Mouse (Mus musculus) neural tube, embryonic 14.5 days (tissue): Measurements from ENCODE around the gene Cd200r3. TPM values are rescaled to one million over a fixed set of nuclear protein-coding genes. Genes with fewer than 3 reads are reported as not detected.

Experiments used
- ATAC-seq: fragments of 200-750 bp; cut with Nextera tagmentation; 2 replicates; pipeline ENCODE4 v1.8.0; 2017; ENCODE audit warnings: low read depth, mild to moderate bottlenecking, moderate TSS enrichment, moderate library complexity
- H3K27ac ChIP-seq: fragments of 300-500 bp; sonication (generic); 2 replicates; pipeline ENCODE4 v1.5.1; 2014; ENCODE audit warnings: low read depth, mild to moderate bottlenecking, control low read depth, low read length, moderate library complexity, mixed read lengths
- H3K27me3 ChIP-seq: fragments of 300-500 bp; sonication (generic); 2 replicates; pipeline ENCODE4 v1.6.1; 2014; ENCODE audit warnings: low read length; ENCODE audit not compliant: control insufficient read depth, insufficient read depth
- H3K36me3 ChIP-seq: fragments of 300-500 bp; sonication (generic); 2 replicates; pipeline ENCODE4 v1.6.1; 2014; ENCODE audit warnings: low read length, mixed read lengths; ENCODE audit not compliant: control insufficient read depth, insufficient read depth
- H3K4me1 ChIP-seq: fragments of 300-500 bp; sonication (generic); 2 replicates; pipeline ENCODE4 v1.6.1; 2014; ENCODE audit warnings: low read length; ENCODE audit not compliant: control insufficient read depth, insufficient read depth
- H3K4me2 ChIP-seq: fragments of 300-500 bp; sonication (generic); 2 replicates; pipeline ENCODE4 v1.6.1; 2014; ENCODE audit warnings: mild to moderate bottlenecking, low read depth, low read length, control low read depth
- H3K4me3 ChIP-seq: fragments of 300-500 bp; sonication (generic); 2 replicates; pipeline ENCODE4 v1.5.1; 2014; ENCODE audit warnings: low read depth, low read length, control low read depth, mixed read lengths
- H3K9ac ChIP-seq: fragments of 300-500 bp; sonication (generic); replicated peaks from 2 replicates; pipeline ENCODE4 v1.6.1; 2014; ENCODE audit warnings: low read depth, mild to moderate bottlenecking, control low read depth, low read length, mixed read lengths
- H3K9me3 ChIP-seq: fragments of 300-500 bp; sonication (generic); 2 replicates; pipeline ENCODE4 v1.6.1; 2016; ENCODE audit warnings: low read length; ENCODE audit not compliant: control insufficient read depth
- WGBS: fragments of 180-500 bp; shearing (Covaris S2); extraction: QIAGEN DNeasy Blood & Tissue Kit; methylation state at CpG from one replicate; pipeline ENCODE4 v1.1.7; 2014; 5-methylcytosine and 5-hydroxymethylcytosine counted together
- polyA plus RNA-seq: library from polyadenylated mRNA; unstranded; fragments of >200 nt; fragmentation: Nextera tagmentation; extraction: Ambion mirVana; gene quantifications from 2 replicates; pipeline ENCODE4 v1.2.1, GENCODE M21; 2014

The Cd200r3 gene
- polyA plus RNA-seq, 1 experiment from 2014 or later: not detected

DNA sequence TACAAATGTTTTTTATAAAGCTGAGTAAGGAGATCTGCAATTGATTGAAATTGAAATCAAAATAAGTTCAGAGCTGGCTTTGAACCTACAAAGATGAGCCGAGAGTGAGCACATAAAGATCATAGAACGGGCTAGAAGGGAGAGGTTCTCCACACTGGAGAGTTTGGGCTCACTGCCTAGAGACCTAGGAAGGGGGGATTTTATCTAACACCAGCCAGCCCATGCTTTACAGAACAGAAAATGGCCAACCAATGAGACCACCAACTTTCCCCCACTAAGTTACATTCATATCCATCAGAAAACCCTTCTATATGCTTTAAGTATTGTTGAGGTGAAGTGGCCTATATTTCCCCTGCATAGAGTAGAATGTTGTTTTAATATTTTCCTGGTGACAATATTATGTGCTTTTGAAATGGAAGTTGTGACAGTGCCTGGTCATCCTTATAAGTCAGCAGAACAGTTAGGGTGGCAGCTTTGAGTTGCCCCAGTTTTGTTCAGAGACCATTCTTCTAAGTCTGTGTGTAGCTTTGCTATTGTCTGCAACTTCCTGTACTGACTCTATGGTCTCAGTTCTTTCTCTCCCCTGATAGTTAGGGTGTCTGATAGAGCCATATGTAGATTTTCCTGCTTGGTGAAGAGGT is 77.3 kb downstream of the Cd200r3 start:
- H3K27ac ChIP-seq: no peak overlapping the region
- no peak for ATAC-seq
- WGBS: 88% methylated on average over 2 of the region's 2 CpGs

DNA sequence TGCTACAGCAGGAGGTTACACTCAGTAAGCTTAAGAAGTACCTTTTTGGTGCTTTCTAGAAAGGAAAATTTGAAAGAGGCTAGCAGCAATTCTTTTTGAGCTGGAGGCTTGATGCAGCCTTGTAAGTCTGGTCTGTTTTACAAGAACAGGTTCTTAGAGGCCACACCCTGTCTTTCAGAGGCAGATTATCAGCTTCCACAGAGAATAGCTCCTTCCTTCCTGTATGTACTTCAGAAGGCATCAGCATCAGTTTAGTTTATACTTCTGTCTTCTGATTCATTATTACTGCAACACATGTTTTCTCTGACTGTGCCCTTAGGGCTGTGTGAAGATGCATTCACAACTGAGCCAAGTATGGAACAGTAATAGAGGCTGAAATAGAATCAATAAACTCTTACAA is 78.0 kb downstream of the Cd200r3 start:
- Histone ChIP-seq H3K36me3 (no peaks in the 10 kb centered on the region), H3K27ac (no peak overlapping the region), H3K27me3 (no peaks in the 10 kb centered on the region), H3K4me1 (no peaks in the 10 kb centered on the region), H3K9me3 (no peaks in the 10 kb centered on the region), H3K4me3 (no peak overlapping the region), H3K4me2 (no peak overlapping the region), H3K9ac (no peak overlapping the region)
- ATAC-seq: no peak

More for the DNA sequence above, 77.3 kb downstream of the Cd200r3 start:
- Histone ChIP-seq H3K4me2 (no peak overlapping the region), H3K36me3 (no peaks in the 10 kb centered on the region), H3K9ac (no peak overlapping the region), H3K4me1 (no peaks in the 10 kb centered on the region), H3K4me3 (no peak overlapping the region), H3K27me3 (no peaks in the 10 kb centered on the region), H3K9me3 (no peaks in the 10 kb centered on the region)

DNA sequence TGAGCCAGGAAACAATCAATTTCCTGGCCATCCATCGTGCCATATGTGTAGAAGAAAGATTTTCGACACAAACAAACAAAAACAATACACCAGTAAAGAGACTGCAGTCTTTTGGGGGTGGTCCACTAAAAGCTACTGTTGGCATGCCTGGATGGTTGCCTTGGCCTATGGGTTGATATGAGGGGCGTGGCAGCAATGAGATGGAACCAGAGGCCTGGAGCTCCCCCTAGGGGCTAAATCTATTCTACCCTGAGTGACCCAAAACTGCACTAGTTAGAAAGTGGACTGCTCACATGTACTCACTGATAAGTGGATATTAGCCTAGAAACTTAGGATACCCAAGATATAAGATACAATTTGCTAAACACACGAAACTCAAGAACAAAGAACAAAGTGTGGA is 80.4 kb downstream of the Cd200r3 start:
- Histone ChIP-seq H3K27ac (no peak overlapping the region), H3K27me3 (no peaks in the 10 kb centered on the region), H3K9ac (no peak overlapping the region), H3K4me2 (no peak overlapping the region), H3K4me3 (no peak overlapping the region), H3K36me3 (no peaks in the 10 kb centered on the region), H3K4me1 (no peaks in the 10 kb centered on the region), H3K9me3 (no peaks in the 10 kb centered on the region)
- 66% methylated on average over 4 of the region's 4 CpGs for WGBS
- ATAC-seq: no peak

GRCm38 (mm10) chr16:45025321-45025720 is 81.8 kb downstream of the Cd200r3 start:
- Histone ChIP-seq H3K9ac (no peak overlapping the region), H3K4me1 (no peaks in the 10 kb centered on the region), H3K9me3 (no peaks in the 10 kb centered on the region), H3K36me3 (no peaks in the 10 kb centered on the region), H3K4me2 (no peak overlapping the region), H3K27me3 (no peaks in the 10 kb centered on the region), H3K4me3 (no peak overlapping the region), H3K27ac (no peak overlapping the region)
- 79% methylated on average over 6 of the region's 6 CpGs for WGBS
- no peak for ATAC-seq

- no peak overlapping the region for H3K9ac ChIP-seq
- ATAC-seq: no peak
- H3K9me3 ChIP-seq: no peaks in the 10 kb centered on the region
- 92% methylated on average over 5 of the region's 5 CpGs for WGBS
- H3K36me3 ChIP-seq: no peaks in the 10 kb centered on the region
- H3K4me1 ChIP-seq: no peaks in the 10 kb centered on the region
- H3K27me3 ChIP-seq: no peaks in the 10 kb centered on the region
- no peak overlapping the region for H3K27ac ChIP-seq
- H3K4me2 ChIP-seq: no peak overlapping the region
- no peak overlapping the region for H3K4me3 ChIP-seq
These were observed 85.6 kb downstream of the Cd200r3 start for GRCm38 (mm10) chr16:45029080-45029479.

DNA sequence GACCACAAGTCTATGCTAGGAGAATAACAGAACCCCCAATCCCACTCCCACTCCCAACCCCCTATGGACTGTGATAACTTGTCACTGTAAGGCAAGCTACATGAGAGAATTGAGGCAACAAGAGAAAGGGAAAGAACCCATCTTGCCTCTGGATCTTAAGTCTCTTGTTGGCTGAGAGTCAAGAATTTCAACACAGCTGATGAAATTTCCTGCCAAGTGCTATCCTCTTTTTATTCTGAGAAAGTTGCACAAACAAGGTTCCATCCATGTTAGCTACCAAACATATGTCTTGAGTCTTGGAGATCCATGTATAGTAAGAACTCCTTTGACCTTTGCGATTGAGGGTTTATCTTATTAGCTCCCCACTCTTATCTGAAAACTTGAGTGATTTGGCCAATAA is 86.0 kb downstream of the Cd200r3 start:
- WGBS: 91% methylated on average over 1 of the region's 1 CpGs

DNA sequence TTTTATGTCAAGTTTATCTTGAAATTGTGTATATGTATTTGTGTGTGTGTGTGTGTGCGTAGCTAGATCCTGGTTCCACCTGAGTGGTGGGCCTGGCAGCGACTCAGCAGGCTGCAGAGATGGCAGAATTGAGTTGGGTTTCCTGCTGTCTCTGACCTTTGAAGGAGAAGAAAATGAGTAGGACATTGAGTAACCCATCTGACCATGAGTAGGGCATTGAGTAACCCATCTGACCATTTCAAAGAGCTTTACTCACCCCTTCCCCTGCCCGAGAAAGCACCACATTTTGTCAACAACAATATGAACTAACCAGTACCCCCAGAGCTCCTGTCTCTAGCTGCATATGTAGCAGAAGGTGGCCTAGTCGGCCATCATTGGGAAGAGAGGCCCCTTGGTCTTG is 86.6 kb downstream of the Cd200r3 start:
- Histone ChIP-seq H3K4me3 (no peak overlapping the region), H3K36me3 (no peaks in the 10 kb centered on the region), H3K4me1 (no peaks in the 10 kb centered on the region), H3K27me3 (no peaks in the 10 kb centered on the region), H3K27ac (no peak overlapping the region), H3K9ac (no peak overlapping the region), H3K4me2 (no peak overlapping the region), H3K9me3 (no peaks in the 10 kb centered on the region)
- ATAC-seq: no peak
- 96% methylated on average over 4 of the region's 4 CpGs for whole genome bisulfite sequencing

More for the DNA sequence above, 86.0 kb downstream of the Cd200r3 start:
- no peaks in the 10 kb centered on the region for H3K27me3 ChIP-seq
- H3K4me2 ChIP-seq: no peak overlapping the region
- H3K9ac ChIP-seq: no peak overlapping the region
- no peaks in the 10 kb centered on the region for H3K4me1 ChIP-seq
- no peak for ATAC-seq
- no peaks in the 10 kb centered on the region for H3K9me3 ChIP-seq
- no peak overlapping the region for H3K4me3 ChIP-seq
- H3K27ac ChIP-seq: no peak overlapping the region
- no peaks in the 10 kb centered on the region for H3K36me3 ChIP-seq

- WGBS: 63% methylated on average over 2 of the region's 2 CpGs
- H3K36me3 ChIP-seq: no peaks in the 10 kb centered on the region
- H3K27ac ChIP-seq: no peak overlapping the region
- H3K27me3 ChIP-seq: no peaks in the 10 kb centered on the region
- no peak overlapping the region for H3K4me3 ChIP-seq
- ATAC-seq: no peak
- H3K4me2 ChIP-seq: no peak overlapping the region
- H3K4me1 ChIP-seq: no peaks in the 10 kb centered on the region
- H3K9ac ChIP-seq: no peak overlapping the region
- no peaks in the 10 kb centered on the region for H3K9me3 ChIP-seq
These were observed 87.3 kb downstream of the Cd200r3 start for GRCm38 (mm10) chr16:45030796-45031195.
